Mouse (Mus musculus) adipocyte (in vitro differentiated cells): ENCODE results near the gene Armc9.
A peak's percentile ranks its signal among the peaks of the same experiment; 100 is the strongest.

Experiments
- DNase-seq: peaks from one replicate; pipeline ENCODE4 v3.0.0-alpha.2; 2016; ENCODE audit warnings: low spot score

Armc9 gene

DNA sequence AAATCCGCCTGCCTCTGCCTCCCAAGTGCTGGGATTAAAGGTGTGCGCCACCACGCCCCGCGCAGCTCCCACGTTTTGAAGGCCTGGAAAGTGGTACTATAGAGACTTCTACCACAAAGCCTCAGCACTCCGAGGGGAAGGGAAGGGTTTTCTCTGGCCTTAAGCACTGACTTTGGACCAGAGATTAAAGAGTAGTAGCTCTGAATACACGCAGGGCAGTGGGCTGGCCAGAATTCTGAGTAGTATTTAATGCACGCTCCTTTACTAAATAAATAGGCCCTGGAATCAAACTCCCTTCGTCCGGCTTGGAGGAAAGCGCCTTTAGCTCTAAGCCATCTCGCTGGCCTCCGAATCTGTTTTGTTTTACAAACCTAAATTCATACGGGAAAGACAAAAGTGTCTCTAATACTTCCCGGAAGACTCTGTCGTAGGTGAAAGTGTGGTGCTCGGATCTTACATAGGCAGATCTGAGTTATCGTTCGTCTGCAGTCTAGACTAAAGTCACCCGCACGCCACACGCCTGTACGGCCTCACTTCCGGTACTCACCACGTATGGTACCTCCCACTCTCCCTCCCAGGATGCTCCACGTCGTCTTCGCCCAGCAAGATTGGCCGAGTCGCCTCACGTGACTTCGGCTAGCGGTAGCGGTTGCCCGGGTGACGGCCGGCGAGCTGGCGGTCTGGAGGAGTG is at the start of gene Armc9:
Gene Armc9, plus strand, starts transcription at position 648 of the 691 bp plus-strand sequence.
- DNase-seq, result peak; percentile 95

DNA sequence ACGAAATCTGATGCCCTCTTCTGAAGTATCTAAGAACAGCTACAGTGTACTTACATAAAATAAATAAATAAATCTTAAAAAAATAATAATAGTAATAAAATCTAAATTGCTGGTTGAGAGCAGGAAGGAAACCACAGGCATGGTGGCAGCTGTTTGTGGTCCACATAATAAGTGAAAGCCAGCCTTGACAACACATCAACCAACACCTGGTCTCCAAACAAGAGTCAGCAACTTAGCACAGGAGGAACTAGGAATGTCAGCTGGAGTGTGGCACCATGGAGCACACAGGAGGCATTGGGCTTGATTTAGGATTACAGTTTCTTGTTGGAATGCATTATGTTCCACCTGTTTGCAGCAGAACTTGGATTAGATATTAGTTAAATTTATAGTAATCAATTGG is 49.5 kb upstream of the Armc9 start:
- no peak for DNase-seq

DNA sequence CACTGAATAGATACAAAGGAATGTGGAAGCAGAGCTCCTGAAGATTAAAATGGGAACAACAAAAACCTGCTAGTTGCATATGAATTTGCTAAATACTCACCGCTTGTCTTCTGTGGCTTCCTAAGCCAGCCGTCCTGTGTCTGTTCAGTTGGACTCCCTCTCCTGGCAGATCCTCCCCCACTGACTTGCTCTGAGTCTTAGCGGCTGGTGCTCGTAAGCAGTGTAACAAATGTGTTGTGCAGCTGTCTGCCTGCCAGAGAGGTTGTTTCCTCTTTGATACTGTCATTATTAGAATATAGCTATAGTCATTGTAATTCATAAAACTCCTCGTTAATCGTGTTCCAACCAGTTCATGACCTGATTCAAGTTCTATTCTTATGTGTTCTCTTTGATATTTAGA is 42.8 kb upstream of the Armc9 start, which contains the start of gene Htr2b:
Gene Htr2b, minus strand, starts transcription at position 192 of the 400 bp plus-strand sequence.
- peak; percentile 5 for DNase-seq

DNA sequence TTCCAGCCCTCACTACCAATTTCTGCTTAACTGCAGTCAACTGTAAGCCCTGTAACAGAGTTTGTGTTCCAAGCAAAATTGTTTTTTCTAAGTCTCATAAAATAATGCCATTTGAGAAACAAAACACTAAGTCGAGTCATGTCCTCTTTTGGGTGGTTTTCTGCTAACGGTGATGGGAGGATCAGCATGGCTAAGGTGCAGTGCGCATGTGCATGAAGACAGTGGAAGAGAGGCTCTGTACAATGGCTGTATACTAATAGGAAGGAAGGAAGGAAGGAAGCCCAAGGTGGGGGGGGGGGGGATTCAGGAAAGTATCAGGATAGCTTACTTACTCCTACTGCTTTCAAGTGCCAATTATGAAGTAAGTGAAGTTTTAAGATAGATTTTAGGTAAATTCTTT is 40.4 kb upstream of the Armc9 start:
- no peak for DNase-seq

DNA sequence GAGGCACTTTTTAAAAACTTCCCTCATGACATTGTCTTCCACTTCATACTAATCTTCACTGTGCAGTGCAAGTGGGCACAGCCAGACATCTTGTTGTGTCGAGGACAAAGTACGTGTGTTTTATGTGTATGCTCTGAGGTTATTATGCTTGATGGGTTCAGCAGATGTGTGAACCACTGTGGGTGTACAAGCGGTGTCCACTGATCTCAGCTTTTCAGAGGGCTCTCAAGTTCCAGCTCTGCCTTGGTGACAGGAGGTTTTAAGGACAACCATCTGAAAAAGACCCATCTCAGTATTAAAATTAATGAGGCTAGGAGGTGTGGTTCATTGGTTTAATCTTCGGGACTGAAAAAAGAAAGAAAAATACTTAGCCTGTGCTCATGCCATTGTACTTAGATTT is 35.0 kb upstream of the Armc9 start:
- DNase-seq, result no peak

DNA sequence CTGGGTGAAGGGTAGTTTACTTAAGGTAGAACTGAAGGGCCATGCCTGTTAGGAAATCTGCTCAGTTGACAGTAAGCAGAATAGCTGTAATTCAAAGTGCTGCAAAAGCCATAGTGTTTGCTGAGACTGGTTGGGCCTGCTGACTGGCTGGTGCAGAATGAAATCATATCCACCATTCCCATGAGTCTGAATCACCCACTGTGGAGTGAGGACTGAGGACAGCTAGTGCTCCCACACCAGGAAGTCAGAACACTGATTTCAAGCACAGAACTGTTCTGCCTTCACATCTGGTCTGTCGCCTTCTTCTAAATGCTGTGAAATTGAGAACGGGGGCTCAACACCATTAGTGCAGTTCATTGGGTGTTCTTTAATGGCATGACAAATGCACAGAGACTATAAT is 28.5 kb upstream of the Armc9 start:
- DNase-seq, result no peak

DNA sequence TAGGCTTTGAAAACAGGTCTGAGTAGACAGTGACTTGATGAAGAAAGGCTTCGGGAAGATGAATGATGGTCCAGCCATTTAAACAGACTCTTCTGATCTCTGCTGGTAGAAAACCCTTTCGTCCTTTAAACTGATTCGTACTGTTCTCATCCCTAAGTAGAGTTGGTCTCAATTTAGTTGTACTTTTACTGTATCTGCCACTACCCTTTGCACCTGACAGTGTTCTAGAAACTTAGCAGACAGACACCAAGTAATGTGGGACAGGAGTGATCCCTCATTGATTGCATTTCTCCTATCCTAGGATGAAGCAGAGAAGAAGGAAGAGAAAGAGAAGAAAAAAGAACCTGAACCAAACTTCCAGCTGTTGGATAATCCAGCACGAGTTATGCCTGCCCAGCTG is 21.2 kb upstream of the Armc9 start, which contains the start of gene Gm21972:
Gene Gm21972, plus strand, starts transcription at position 301 of the 400 bp plus-strand sequence.
- no peak for DNase-seq

DNA sequence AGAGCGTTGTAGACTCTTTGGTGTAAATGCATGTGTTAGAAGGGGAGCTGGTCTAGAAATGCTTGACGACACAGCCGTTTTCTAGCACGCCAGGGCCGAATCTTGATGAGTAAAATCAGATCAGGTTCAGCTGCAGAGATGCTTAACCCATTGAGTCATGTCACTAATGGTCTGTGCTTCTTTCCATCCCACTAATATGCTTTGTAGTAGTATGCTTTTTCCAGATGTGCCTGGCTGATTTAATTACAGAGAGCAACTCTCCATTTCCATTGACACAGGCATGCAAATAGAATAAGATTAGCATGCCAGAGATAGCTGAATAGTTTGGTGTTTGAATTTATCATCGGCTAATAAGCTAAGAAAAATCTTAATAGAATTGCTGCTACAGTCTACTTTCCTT is 19.3 kb upstream of the Armc9 start:
- DNase-seq, result no peak

DNA sequence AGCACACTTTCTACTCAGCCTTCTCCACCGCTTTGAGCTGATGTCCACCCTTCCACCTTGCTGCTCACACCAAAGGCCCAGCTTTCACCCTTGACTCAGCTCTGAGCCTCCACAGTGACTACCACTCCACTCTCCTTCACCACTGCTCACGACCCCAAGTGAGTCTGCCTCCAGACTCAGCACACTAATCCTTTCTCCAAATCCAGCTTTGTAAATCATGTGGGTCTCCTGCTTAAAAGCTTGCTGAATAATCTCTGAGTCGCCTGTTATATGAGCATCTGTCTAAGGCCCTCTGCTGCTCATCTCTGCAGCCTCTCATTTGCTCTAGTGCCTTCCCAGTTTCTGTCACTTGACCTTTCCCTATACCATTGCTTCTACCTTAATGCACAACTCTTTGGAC is 13.5 kb upstream of the Armc9 start:
- DNase-seq, result no peak

DNA sequence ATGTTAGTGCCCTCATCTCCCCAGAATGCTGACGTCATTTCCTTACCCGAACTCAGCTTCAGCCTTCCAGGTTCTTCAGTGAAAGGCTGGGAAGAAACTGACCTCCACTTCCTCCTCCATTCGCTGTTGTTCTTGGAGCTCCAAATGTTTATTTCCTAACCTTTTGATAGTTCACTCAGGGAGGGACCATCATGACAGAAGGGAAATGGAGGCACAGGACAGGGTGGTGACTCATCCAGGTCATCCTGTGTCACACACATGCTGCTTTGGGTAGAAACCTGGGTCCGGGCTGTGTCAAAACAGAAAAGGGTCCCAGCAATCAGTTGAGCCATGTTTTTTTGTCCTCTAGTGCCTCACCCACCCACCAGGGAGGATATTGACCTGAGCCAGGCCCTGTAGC is 11.4 kb upstream of the Armc9 start:
- no peak for DNase-seq

DNA sequence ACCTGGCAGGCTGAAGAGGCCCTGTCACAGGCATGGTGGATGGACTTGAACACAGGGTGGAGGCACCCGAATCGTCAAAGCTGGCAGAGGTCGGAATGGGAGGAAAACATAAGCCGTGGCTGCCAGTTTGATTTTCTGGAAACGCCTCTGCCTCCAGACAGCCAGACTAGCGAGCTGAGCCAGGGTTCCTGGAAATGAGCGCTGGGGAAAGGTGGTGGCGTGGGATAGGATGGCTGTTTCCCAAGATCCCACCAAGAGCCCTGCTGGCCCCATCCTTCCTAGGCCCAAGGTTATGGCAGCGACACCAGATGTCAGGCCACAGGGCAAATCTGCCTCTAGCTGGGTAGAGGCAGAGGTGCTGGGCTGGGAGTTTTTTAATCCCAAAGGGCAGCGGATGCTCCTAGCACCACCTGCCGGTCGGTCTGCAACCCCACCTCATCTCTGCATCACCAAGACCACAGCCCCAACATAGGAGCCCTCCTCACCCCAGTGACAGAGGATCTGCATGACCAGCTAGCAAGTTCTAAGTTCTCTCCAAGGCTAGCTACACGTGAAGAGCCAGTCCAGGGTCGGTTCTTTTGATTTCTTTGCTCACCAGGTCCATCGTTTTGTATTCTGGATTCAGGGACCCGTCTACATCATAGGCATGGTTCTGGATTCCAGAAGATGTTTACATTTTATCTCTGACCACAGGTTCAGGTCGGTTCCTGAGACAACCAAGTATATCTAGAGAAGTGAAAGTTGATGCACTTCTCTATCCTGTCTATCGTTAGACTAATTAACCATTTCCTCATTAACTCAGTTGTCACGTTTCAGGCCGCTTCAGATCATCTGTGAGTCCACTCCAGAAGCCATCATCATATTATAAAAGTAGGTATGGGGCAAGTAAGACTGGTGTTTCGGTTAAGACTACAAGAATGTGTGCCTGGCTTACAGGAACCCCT is 10.3 kb upstream of the Armc9 start:
- DNase-seq, result no peak

DNA sequence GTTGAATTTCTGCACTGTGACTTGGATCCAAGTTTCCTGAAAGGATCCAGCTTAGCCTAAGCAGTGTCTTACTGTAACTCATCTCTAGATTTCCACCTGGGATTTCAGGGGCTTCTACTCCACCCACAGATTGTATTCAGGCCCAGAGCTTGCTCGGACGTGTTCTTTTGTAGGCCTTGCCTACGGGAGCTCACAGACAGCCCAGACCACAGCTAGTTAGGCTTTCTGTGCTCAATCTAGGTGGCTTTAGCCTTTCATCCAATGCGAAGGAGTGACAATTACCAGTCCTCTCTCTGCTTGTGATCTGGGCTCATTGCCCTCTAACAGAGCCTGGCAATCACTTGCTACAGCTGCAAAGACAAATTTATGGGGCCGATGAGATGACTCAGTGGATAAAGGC is 8.3 kb upstream of the Armc9 start:
- DNase-seq, result peak; percentile 13

DNA sequence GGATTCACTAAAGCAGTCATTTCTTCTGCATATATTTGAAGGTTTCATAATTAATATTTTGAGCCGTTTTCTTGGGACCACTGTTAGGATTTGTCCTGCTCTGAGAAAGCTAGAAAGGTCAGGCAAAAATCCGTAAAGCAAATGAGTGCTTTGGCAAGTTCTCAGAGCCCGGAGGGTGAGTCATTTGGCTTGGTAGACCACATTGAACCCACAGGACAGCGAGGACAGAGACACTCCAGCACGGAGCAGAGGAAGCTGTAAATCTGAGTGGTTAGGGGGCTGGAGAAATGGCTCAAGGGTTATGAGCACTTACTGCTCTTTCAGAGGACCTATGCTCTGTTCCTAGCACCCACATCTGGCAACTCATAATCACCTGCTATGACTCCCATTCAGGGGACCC is 7.0 kb upstream of the Armc9 start:
- DNase-seq, result peak; percentile 52

DNA sequence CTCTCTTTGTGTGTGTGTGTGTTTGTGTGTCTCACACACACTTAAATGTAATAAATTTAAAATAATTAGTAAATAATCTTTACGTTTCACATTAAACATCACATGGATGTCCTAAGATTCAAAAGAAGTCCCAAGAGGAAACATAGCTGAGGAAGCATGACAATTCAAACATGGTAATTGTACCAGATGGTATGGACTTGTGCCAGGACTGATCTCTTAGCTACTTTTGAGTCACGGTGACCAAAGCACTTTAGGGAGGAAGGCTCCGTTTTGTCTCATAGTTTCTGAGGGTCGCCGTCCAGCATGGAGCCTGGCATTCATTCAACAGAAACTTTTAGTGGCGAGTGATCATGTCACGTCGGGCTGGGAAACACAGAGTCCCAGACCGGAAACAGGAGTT is 6.4 kb upstream of the Armc9 start:
- DNase-seq, result no peak

DNA sequence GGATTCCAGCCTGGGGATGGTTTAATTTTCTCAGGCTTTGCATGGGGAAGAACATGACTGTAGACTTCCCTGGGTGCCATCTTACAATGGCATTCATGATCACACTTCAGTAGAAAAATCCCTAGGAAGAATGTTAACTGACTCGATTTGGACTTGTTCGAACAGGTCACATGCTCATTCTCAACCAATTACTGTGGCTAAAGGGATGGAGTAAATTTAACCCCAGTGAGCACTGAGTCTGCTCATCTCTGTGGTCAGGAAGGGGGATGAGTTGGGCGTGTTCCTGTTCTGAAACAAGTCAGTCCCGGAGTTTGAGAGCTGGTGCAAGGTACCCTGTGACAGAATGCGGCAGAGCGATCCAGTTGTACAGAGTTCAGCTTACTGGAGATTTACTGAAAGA is 3.7 kb upstream of the Armc9 start:
- DNase-seq, result no peak

DNA sequence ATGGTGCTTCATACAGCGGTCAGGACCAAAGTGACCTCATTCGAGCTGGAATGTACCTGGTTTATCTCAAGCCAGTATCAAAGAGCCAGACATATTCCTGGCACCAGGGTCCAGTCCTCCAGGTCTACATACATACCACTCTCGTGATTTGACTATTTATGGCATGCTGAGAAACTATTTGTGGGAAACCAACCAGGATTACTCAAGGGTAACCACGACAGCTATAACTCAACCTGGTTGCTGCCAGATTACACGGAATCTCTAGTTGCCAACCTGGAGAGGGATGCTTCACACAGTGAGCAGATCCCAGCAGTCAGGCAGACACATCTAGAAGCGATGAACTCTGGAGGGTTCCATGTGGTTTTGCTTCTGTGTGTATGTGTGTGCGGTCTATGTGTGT is 3.2 kb upstream of the Armc9 start:
- no peak for DNase-seq

DNA sequence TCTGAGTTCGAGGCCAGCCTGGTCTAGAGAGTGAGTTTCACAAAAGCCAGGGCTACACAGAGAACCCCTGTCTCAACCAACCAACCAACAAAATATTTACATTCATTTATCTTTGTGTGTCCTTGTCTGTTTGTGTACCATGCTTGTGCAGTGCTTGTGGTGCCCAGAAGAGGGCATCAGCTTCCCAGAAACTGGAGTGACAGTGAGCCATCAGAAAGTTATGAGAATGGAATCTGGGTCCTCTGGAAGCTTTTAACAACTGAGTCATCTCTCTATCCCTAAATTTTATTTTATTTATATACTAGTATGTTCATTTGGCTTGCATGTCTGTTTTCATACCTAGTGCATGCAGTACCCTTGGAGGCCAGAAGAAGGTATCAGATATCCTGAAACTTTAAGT is 2.0 kb upstream of the Armc9 start:
- DNase-seq, result no peak

DNA sequence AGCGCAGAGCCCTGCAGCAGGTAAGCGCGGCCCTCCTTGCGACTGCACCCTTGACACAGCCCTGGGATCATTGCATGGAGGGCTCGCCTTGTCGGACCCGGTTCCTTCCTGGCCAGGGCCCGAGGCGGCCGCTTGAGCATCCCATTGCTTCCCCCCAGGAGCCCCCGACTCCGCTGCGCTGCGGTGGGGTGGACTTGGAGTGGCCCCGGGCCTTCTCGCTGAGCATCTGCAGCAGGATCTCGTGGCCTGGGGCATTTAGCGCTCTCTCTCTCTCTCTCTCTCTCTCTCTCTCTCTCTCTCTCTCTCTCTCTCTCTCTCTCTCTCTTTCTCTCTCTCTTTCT is 214 bp downstream of the Armc9 start:
- no peak for DNase-seq

DNA sequence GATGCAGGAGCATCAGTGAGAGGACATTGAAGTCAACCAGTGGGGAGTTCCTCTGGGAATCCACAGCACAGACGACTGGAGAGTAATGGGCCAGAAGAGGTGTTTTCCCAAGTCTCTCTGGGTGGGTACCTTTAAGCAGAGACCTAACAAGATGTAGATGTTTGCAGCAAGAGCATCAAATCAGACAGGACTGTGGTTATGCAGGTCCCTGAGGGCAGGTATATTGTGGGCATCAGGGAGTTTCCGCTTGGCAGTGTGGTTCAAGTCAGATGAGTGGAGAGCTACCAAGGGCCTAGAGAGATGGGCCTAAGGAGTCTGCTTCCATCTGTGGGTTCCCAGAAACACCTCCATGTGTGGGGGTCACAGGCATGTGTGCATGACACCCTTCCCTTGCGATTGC is 1.5 kb downstream of the Armc9 start:
- DNase-seq, result no peak

DNA sequence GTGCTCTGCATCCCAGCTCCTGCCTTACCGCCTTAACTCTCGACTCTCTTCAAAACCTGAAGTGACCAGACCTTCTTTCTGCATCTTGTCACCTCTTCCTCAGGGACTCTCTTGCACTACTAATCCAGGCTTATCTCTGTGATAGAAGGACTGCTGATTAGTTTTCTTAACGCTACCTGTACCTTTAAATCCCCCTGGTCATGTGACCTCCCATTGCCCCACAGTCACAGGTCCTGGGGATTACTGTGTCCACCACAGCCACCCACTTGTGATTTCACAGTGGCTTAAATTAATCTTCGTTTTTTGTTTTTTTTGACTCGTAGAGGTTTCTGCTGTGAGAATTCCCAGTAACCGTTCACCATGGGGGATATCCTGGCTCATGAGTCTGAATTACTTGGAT is 2.0 kb downstream of the Armc9 start:
- DNase-seq, result no peak

DNA sequence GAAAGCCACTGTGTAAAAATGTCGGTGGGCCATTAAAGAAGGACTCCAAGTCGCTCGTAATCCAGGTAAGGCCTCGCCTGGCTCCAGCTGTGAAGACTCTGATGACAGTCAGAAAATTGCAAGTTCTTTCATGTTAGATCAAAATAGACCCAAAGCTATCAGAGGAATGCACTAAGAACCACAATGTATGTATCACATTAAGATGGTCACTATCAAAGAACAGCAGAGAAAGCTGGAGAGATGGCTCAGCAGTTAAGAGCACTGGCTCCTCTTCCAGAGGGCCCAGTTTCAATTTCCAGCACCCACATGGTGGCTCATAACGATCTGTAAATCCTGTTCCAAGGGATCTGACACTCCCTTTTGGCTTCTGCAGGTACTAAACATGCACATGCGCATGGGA is 5.5 kb downstream of the Armc9 start:
- DNase-seq, result no peak

DNA sequence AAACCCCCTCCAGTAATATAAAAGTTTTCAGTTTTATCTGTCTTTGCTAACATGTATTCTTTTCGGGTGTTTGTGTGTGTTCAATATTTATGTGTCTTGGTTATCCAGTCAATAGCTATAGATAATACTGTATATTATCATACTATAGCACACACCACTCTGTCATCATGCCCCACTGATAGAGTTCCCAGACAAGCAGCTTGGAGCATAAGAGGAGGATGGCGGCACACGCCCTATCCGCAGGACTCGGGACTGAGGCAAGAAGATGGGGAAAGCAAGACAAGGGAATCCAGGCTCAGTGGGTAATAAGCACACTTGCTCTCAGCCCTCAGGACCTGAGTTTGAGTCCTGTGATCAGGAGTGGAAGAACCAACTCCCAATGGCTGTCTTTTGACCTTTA is 5.9 kb downstream of the Armc9 start:
- no peak for DNase-seq

DNA sequence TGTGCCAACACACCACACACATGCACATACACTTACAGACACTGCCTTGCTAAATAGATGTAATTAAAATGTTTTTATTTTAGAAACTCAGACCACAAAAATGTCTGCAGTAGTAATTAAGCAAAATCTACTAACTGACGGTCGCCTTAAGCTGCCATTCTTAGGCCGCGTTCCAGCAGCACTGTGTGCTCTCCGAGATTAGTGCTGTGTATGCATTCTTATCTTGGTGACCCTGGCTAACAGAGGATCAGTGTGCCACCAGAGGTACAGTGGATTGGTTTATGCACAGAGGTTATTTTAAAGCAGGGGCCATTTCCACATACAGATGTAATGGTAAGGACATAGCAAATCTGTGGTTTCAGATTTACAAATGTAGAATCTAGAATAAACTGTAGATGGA is 6.5 kb downstream of the Armc9 start:
- DNase-seq, result no peak

DNA sequence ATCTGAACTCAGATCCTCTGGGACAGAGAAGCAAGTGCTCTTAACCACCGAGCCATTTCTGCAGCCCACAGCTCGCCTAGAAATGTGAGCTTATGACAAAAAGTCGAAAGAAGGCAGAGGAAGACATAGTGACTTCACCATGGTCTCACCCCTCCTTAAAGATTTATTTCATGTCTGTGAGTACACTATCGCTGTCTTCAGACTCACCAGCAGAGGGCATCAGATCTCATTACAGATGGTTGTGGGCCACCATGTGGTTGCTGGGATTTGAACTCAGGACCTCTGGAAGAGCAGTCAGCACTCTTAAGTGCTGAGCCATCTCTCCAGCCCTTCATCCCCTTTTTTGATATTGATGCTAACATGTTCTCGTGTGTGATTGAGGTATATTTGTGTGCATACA is 20.0 kb downstream of the Armc9 start:
- no peak for DNase-seq
